Mouse (Mus musculus) cerebellum, adult 9-10 months (tissue): ENCODE measurements at regions not wholly inside any gene's neighbourhood (a gene's known extent, or its start where the extent isn't known, plus 50 kb on each side); places are given as distances from the start of the nearest gene placed in this dataset.

ENCODE experiments used
- DNase-seq: peaks from one replicate; pipeline ENCODE4 v3.0.0; 2022

- peak; percentile 84 for DNase-seq
Observed at GRCm38 (mm10) chr1:175545131-175545530, 52.8 kb upstream of the Rgs7 start.
